Mouse (Mus musculus) embryonic facial prominence, embryonic 14.5 days (tissue): ENCODE results near the gene Rnls. TPM values are rescaled to one million over a fixed set of nuclear protein-coding genes. Genes with fewer than 3 reads are reported as not detected.
A peak's percentile ranks its signal among the peaks of the same experiment; 100 is the strongest.

ENCODE experiments used
- ATAC-seq: fragments of 200-750 bp; cut with Nextera tagmentation; 2 replicates; pipeline ENCODE4 v1.8.0; 2017; ENCODE audit warnings: low read depth, moderate number of reproducible peaks, moderate TSS enrichment
- DNase-seq: peaks from one replicate; pipeline ENCODE4 v3.0.0-alpha.2; 2015; ENCODE audit warnings: low spot score
- H3K27ac ChIP-seq: fragments of 300-500 bp; sonication (generic); replicated peaks from 2 replicates; pipeline ENCODE4 v1.5.1; 2014; ENCODE audit warnings: low read depth, mild to moderate bottlenecking, low read length, moderate library complexity
- H3K27me3 ChIP-seq: fragments of 300-500 bp; sonication (generic); replicated peaks from 2 replicates; pipeline ENCODE4 v1.6.1; 2014; ENCODE audit warnings: low read length; ENCODE audit not compliant: control insufficient read depth, insufficient read depth
- H3K36me3 ChIP-seq: fragments of 300-500 bp; sonication (generic); 2 replicates; pipeline ENCODE4 v1.6.1; 2014; ENCODE audit warnings: low read length, mixed read lengths; ENCODE audit not compliant: control insufficient read depth, insufficient read depth
- H3K4me1 ChIP-seq: fragments of 300-500 bp; sonication (generic); 2 replicates; pipeline ENCODE4 v1.6.1; 2014; ENCODE audit warnings: antibody characterized with exemption, low read length; ENCODE audit not compliant: control insufficient read depth, insufficient read depth
- H3K4me2 ChIP-seq: fragments of 300-500 bp; sonication (generic); 2 replicates; pipeline ENCODE4 v1.6.1; 2014; ENCODE audit warnings: low read depth, mild to moderate bottlenecking, low read length, moderate library complexity, mixed read lengths
- H3K4me3 ChIP-seq: fragments of 300-500 bp; sonication (generic); 2 replicates; pipeline ENCODE4 v1.5.1; 2014; ENCODE audit warnings: low read depth, mild to moderate bottlenecking, low read length
- H3K9ac ChIP-seq: fragments of 300-500 bp; sonication (generic); 2 replicates; pipeline ENCODE4 v1.6.1; 2014; ENCODE audit warnings: low read depth, mild to moderate bottlenecking, low read length, moderate library complexity, mixed read lengths
- H3K9me3 ChIP-seq: fragments of 300-500 bp; sonication (generic); 2 replicates; pipeline ENCODE4 v1.6.1; 2016; ENCODE audit warnings: low read length; ENCODE audit not compliant: control insufficient read depth
- WGBS: fragments of 180-500 bp; shearing (Covaris S2); extraction: QIAGEN DNeasy Blood & Tissue Kit; methylation state at CpG from one replicate; pipeline ENCODE4 v1.1.7; 2014; 5-methylcytosine and 5-hydroxymethylcytosine counted together
- polyA plus RNA-seq: library from polyadenylated mRNA; unstranded; fragments of >200 nt; fragmentation: Nextera tagmentation; extraction: Ambion mirVana; gene quantifications from 2 replicates; pipeline ENCODE4 v1.2.1, GENCODE M21; 2014

Rnls gene
- polyA plus RNA-seq, 1 experiment from 2014 or later: 6.3 TPM

GRCm38 (mm10) chr19:33188766-33189165 is 203.3 kb downstream of the Rnls start:
- H3K4me3 ChIP-seq: no peak overlapping the region
- ATAC-seq: no peak
- DNase-seq: no peak
- H3K27ac ChIP-seq: no peak overlapping the region
- H3K4me2 ChIP-seq: no peak overlapping the region
- 58% methylated on average over 1 of the region's 1 CpGs for WGBS
- H3K4me1 ChIP-seq: no peaks in the 10 kb centered on the region
- H3K27me3 ChIP-seq: no peaks in the 10 kb centered on the region
- H3K36me3 ChIP-seq: no peaks in the 10 kb centered on the region
- H3K9me3 ChIP-seq: no peaks in the 10 kb centered on the region
- no peak overlapping the region for H3K9ac ChIP-seq

GRCm38 (mm10) chr19:33179595-33179994 is 212.5 kb downstream of the Rnls start:
- DNase-seq (no peak), ATAC-seq (no peak)
- Histone ChIP-seq H3K4me3 (no peak overlapping the region), H3K4me2 (no peak overlapping the region), H3K9me3 (no peaks in the 10 kb centered on the region), H3K27me3 (no peaks in the 10 kb centered on the region), H3K27ac (no peak overlapping the region), H3K4me1 (no peaks in the 10 kb centered on the region), H3K9ac (no peak overlapping the region), H3K36me3 (no peaks in the 10 kb centered on the region)
- 64% methylated on average over 5 of the region's 5 CpGs for WGBS

DNA sequence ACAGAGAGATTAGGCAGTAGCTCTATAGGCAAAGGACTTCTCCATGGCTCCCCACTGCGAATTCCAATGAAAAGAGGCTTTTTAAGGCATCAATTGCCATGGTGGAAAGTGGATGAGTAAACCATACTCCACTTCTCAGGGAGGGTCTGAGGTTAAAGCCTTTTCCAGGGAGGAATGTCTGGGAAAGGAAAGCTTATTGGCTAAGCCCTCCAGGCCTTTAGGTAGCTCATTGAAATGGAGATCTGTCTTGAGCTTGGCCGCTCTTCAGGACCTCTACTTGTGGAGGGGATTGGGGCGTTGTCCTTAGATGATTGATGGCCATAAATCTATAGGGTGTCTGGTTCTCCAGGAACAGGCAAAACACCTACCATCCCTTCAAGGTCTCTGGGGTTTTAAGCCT is 213.2 kb downstream of the Rnls start:
- no peak overlapping the region for H3K9ac ChIP-seq
- WGBS: 74% methylated on average over 3 of the region's 3 CpGs
- no peak overlapping the region for H3K4me2 ChIP-seq
- ATAC-seq: no peak
- H3K4me1 ChIP-seq: no peaks in the 10 kb centered on the region
- H3K9me3 ChIP-seq: no peaks in the 10 kb centered on the region
- DNase-seq: no peak
- H3K4me3 ChIP-seq: no peak overlapping the region
- H3K27ac ChIP-seq: no peak overlapping the region
- no peaks in the 10 kb centered on the region for H3K27me3 ChIP-seq
- H3K36me3 ChIP-seq: no peaks in the 10 kb centered on the region

DNA sequence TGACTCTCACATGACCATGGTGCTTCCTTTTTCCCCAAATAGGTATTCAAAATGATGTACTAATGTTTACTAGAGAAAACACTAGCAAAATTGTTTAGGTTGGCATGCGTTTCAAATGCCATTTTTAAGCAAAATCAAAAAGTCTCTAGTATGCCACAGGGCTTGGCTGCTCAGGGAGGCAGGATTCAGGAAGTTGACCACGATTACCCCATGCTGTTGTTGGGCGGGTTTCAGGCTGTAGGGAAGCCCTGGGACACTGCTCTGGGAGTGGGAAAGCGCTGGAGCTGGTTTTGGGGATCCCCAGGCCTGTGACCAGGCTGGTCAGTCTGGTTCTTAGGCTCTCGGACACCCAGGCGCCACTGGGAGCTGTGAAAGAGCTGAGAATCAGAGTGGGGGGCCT is 213.7 kb downstream of the Rnls start:
- H3K4me1 ChIP-seq: no peaks in the 10 kb centered on the region
- WGBS: 47% methylated on average over 6 of the region's 6 CpGs
- ATAC-seq (no peak), DNase-seq (no peak)
- H3K4me2 ChIP-seq: no peak overlapping the region
- H3K9ac ChIP-seq: no peak overlapping the region
- H3K36me3 ChIP-seq: no peaks in the 10 kb centered on the region
- no peak overlapping the region for H3K4me3 ChIP-seq
- H3K27ac ChIP-seq: no peak overlapping the region
- no peaks in the 10 kb centered on the region for H3K27me3 ChIP-seq
- H3K9me3 ChIP-seq: no peaks in the 10 kb centered on the region

DNA sequence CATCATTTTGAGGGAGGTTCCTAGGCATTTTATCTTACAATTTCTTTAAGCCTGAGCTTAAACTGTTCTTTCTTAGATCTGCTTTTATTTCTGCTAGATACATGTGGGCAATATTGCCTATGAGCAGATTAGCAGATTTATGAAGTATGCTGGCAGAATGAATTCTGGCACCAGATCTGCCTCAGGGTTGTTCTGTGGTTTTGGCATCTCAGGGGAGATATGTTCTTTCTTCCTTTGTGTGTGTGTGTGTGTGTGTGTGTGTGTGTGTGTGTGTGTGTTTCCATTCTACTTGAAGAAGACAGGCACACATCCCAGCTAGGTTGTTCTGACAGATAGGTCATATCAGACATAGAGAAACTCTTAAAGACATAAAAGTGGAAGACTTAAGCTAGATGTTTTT is 218.1 kb downstream of the Rnls start:
- Histone ChIP-seq H3K4me1 (no peaks in the 10 kb centered on the region), H3K27me3 (no peaks in the 10 kb centered on the region), H3K4me2 (no peak overlapping the region), H3K4me3 (no peak overlapping the region), H3K9ac (no peak overlapping the region), H3K9me3 (no peaks in the 10 kb centered on the region), H3K36me3 (no peaks in the 10 kb centered on the region), H3K27ac (no peak overlapping the region)
- ATAC-seq (no peak), DNase-seq (no peak)

- WGBS: 91% methylated on average over 6 of the region's 6 CpGs
- no peak overlapping the region for H3K27ac ChIP-seq
- no peaks in the 10 kb centered on the region for H3K9me3 ChIP-seq
- DNase-seq: no peak
- no peak overlapping the region for H3K4me2 ChIP-seq
- no peaks in the 10 kb centered on the region for H3K4me1 ChIP-seq
- H3K27me3 ChIP-seq: no peaks in the 10 kb centered on the region; the same call in 1 of the 2 replicates
- no peak for ATAC-seq
- H3K4me3 ChIP-seq: no peak overlapping the region
- H3K9ac ChIP-seq: no peak overlapping the region
- H3K36me3 ChIP-seq: no peaks in the 10 kb centered on the region
These were observed 222.2 kb downstream of the Rnls start for GRCm38 (mm10) chr19:33169881-33170280.

DNA sequence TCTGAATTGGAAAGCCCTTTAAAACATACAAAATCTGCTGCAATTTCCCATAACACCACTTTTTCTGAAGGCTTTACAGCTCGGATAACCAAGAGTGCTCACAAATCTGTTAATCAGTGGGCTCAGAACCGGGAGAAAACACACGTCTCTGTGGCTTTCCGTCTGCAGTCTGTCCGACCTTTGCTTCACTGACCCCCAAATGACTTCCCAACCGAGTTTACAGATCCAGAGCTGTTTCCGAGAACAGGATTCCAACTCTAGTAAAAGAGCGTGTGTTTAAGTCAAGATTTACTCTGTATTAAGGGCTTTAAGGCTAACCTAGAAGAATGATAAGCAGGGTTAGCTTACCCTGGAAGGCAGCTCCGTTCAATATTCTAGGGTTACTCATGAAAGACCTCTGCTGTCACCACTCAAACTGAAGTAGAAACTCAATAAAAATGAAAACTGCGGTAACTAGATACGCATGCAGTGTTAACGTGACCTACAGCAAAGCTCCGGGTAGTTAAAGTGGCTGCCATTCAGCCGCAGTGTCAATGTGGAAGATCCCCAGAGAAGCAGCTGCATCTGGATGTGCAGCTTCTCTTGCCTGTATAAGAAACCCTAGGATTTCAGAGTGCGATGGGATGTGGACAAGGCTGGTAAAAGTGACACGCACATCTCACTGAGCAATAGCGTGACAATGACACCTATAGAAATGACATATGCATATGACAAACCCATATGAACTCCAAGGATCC is 224.4 kb downstream of the Rnls start:
- Histone ChIP-seq H3K27me3 (no peaks in the 10 kb centered on the region; the same call in 1 of the 2 replicates), H3K4me3 (no peak overlapping the region), H3K4me2 (no peak overlapping the region), H3K27ac (no peak overlapping the region), H3K9me3 (no peaks in the 10 kb centered on the region), H3K36me3 (no peaks in the 10 kb centered on the region), H3K4me1 (no peaks in the 10 kb centered on the region), H3K9ac (no peak overlapping the region)
- 43% methylated on average over 17 of the region's 17 CpGs for WGBS
- ATAC-seq (no peak), DNase-seq (peak; percentile 29)

- H3K27me3 ChIP-seq: no peaks in the 10 kb centered on the region; the same call in 1 of the 2 replicates
- H3K9me3 ChIP-seq: no peaks in the 10 kb centered on the region
- H3K9ac ChIP-seq: no peak overlapping the region
- H3K4me2 ChIP-seq: no peak overlapping the region
- H3K4me1 ChIP-seq: no peaks in the 10 kb centered on the region
- 79% methylated on average over 5 of the region's 5 CpGs for WGBS
- H3K27ac ChIP-seq: no peak overlapping the region
- ATAC-seq (no peak), DNase-seq (no peak)
- H3K4me3 ChIP-seq: no peak overlapping the region
- no peaks in the 10 kb centered on the region for H3K36me3 ChIP-seq
These were observed 227.3 kb downstream of the Rnls start for GRCm38 (mm10) chr19:33164801-33165200.

- Histone ChIP-seq H3K9me3 (no peaks in the 10 kb centered on the region), H3K27me3 (no peaks in the 10 kb centered on the region; the same call in 1 of the 2 replicates), H3K4me2 (no peak overlapping the region), H3K4me1 (no peaks in the 10 kb centered on the region), H3K27ac (no peak overlapping the region), H3K4me3 (no peak overlapping the region), H3K9ac (no peak overlapping the region), H3K36me3 (no peaks in the 10 kb centered on the region)
- ATAC-seq (no peak), DNase-seq (no peak)
- 70% methylated on average over 1 of the region's 1 CpGs for whole genome bisulfite sequencing
These were observed 230.2 kb downstream of the Rnls start for GRCm38 (mm10) chr19:33161903-33162302.
